Mouse (Mus musculus) cerebellum, adult 2 months (tissue): Measurements from ENCODE around the gene Sapcd2.

Experiments used
- CTCF ChIP-seq: fragments of 200-500 bp; IDR thresholded peaks from 2 replicates; pipeline ENCODE4 v1.5.1; 2011; ENCODE audit warnings: low read depth, mild to moderate bottlenecking, control low read depth, low read length, moderate library complexity, borderline replicate concordance; ENCODE audit not compliant: insufficient read depth
- POLR2A ChIP-seq: fragments of 200-500 bp; IDR thresholded peaks from 2 replicates; pipeline ENCODE4 v1.6.1; 2011; ENCODE audit warnings: low read length, control low read depth, borderline replicate concordance; ENCODE audit not compliant: insufficient read depth

DNA sequence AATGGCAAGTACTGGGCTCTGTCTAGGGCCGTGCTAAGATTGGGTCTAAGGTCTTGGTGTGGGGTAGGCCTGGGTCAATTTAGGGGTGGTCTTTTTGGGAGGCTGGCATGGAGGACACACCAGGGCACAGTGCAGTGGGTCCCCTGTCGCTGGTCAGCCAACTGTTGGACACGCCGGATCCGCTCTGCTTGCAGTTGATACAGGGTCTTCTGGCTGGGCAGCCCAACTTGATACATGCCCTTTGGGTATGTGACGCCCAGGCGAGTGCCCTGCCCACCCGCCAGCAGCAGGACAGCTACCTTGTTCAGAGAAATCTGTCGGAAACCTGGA lies 7.4 kb upstream of the Sapcd2 start:
- TF ChIP-seq POLR2A = no peak
- no peak for TF ChIP-seq CTCF
